Mouse (Mus musculus) G1E-ER4 (cell line): ENCODE results near the gene Clic3. TPM values are rescaled to one million over a fixed set of nuclear protein-coding genes. Genes with fewer than 3 reads are reported as not detected.

Experiments used
- GATA1 ChIP-seq: IDR thresholded peaks from one replicate; pipeline ENCODE4 v1.8.0; 2012; ENCODE audit warnings: low read length, inconsistent platforms
- polyA plus RNA-seq: library from polyadenylated mRNA; stranded (reverse); fragments of >175 nt; gene quantifications from 2 replicates; pipeline ENCODE4 v1.2.3, GENCODE M21; 2012

Clic3 gene
- polyA plus RNA-seq, 1 experiment: not detected

- no peak for TF ChIP-seq GATA1
Measured at GRCm38 (mm10) chr2:25492988-25493387, 36.4 kb downstream of the Clic3 start.

DNA sequence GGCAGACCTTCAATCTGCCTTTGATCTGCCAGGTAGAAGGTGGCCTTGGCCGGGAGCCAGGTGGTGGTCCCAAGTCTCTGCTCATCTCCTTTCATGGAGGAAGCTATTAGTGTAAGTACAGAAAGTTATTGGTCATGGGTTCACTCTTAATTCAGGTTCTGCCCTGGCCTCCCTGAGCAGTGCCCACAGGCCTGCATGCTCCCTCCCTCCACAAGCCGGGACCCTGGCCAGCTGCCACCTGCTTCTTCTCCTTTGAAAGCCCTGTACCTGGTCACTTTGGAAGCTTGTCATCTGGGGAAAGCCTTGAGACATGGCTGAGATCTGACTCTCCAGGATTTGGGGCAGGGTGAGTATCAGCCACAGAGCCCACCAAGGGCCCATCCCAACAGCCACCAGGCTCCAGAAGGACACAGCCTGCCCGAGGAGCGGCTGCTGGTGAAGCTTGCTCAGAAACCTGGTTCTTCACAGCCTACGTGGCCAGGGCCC is 36.9 kb downstream of the Clic3 start, which contains the start of gene Lcn12:
Lcn12 (minus strand) TSS at position 436 of the 486 bp plus-strand sequence.
- no peak for TF ChIP-seq GATA1

- TF ChIP-seq GATA1: no peak
Measured at GRCm38 (mm10) chr2:25496462-25496861, 39.8 kb downstream of the Clic3 start.

DNA sequence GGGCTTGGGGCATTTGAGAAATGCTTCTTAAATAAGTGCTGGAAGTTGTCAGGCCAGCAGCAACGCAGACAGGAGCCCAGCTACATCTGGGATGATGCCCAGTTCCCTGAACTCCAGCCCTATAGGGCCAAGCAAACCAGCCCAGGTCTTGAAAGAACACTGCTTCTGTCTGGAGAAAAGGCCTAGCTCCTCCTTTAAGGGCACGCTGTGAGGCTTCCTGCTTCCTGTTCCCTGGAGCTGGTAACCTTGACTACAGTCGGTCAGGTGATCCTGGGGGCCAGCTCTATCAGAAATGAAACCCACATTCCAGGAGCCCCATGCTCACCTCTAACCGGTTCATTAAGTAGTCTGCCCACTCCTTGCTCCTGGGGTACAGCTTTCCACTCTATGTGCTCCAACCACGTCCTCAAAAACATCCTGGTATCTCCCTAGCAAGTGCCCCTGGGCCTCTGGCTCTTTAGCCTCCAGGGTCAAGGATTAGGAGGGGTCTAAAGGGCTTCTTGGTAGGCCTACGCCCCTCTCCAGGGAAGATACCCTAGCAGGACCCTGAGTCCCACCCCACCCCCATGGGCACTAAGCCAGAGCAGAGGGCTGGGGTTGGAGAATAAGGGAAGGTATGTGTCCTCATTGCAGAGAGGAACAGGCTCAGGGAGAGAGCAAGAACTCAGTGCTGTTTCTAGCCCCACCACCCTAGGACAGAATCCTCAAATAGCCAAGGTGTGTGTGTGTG is 41.4 kb downstream of the Clic3 start:
- no peak for TF ChIP-seq GATA1

DNA sequence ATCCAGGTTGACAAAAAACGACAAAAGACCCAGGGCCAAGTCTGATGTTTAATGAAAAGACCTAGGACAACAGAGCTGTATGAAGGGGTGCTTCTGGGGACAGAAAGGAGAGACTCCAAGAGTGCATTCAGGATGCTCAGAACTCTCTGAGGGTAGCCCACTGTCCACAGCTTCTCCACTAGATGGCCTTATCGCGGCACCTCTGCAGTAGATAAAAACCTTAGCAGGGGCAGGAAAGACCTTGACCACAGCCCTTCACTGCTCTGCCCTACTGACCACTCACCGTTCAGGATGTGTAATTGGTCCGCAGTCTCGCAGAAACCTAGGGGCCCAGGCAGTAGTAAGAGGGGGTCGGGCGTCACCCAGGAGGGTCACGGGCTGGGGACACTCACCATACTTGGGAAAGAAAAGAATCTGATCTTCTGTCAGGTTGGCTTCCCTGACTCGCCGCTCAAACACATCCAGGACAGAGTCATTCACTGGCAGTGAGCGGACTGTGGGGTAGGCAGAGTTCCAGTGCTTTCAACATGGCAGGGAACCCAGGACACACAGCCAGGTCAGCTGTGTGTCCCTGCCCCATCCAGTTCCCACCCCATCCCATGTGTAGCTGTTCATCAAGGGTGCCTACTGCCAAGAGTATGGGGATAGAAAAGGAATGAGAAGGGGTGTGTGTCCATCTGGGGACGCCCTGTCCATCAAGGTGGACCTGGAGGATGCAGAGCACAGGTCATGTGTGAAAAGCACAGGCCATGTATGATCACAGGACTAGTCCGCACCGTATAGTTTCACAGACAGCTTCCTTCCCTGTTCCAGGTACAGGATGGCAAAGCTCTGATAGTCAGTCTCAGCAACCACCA is 42.2 kb downstream of the Clic3 start:
- no peak for TF ChIP-seq GATA1

DNA sequence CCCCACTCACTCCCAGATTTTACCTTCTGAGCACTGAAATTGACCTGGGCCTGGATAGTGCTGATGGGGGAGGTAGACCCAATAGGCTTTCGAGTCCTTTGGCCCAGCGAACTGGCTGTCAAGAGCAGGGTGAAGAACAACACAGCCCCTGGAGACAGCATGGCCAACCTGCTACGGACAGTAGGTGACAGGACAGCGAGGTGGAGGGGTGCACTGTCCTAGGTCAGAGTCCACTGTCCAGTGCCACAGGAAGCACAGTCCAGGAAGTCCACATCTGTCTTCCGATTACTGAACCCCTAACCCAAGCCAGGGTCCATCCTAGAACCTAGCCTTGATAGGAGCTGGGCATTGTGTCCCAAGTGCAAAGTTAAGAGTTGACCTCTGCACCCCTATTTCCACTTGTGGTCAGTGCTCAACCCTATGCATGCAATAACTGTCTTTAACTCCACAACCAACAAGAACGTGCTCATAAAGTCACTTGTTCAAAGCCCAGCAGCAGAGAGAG is 43.5 kb downstream of the Clic3 start:
- no peak for TF ChIP-seq GATA1

- no peak for TF ChIP-seq GATA1
Measured at GRCm38 (mm10) chr2:25500576-25501405, 44.2 kb downstream of the Clic3 start, which contains the start of gene Fbxw5. Gene Fbxw5, plus strand, starts transcription at chr2:25500750.

- no peak for TF ChIP-seq GATA1
Measured at GRCm38 (mm10) chr2:25501593-25502486, 45.2 kb downstream of the Clic3 start, which contains the start of gene C8g. Gene C8g, minus strand, starts transcription at chr2:25501719.

DNA sequence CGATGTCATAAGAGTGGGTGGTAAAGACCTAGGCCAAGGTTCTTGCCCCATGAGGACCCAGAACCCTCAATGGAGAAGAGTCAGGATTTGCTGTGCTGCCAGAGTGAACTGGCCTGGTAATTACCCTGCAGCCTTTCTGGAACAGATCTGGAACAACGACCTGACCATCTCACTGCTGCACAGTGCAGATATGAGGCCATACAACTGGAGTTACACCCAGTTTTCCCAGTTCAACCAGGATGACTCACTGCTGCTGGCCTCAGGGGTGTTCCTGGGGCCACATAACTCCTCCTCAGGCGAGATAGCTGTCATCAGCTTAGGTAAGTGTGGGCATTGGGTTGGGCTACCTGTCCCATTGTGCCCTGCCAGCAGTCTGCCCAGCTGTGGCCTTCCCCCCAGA is 46.1 kb downstream of the Clic3 start:
- TF ChIP-seq GATA1: no peak

GRCm38 (mm10) chr2:25504538-25504937 is 47.9 kb downstream of the Clic3 start:
- no peak for TF ChIP-seq GATA1

GRCm38 (mm10) chr2:25505000-25505399 is 48.4 kb downstream of the Clic3 start:
- no peak for TF ChIP-seq GATA1

DNA sequence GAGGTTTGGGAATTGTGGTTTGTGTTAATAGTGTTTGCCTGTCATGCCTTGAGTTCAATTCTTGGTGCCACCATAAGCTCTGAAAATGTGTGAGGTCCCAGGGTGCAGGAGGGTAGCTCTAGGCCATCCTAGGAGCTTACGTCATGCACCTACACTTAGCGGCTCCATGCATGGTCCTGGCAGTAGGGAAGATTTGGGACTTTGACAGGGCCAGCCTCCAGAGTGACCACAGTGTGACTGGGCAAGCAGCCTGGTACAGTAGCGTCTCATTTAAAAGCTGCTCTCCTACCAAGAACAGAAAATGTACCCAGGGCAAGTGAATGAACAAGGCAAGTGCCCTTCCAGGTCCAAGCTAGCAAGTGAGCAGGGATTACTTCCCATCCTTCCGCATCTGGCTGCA is 49.2 kb downstream of the Clic3 start:
- TF ChIP-seq GATA1: no peak

DNA sequence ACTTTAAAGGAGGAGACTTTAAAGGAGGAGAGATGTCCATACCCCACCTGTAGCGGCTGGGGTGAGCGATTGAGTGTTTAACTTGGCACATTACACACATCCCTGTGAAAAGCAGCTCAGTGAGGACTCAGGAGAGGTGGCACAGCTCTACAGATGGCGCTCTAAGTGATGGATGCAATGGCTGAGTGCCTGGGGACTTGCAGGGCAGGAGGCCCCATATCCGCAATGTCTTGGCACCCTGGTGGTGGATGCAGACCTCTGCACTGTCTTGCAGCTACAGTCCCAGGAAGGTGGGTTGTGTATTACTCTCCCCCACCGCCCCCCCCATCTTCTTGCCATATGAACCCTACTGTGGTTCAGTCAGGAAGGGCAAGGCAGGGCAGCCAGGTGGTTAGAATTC is 50.3 kb downstream of the Clic3 start:
- no peak for TF ChIP-seq GATA1

Other genes with a start within 250 kb of the Clic3 start
- gene Nelfb, start 245.3 kb upstream of the Clic3 start, polyA plus RNA-seq: 26.4 and 34.1 TPM in 2 replicates
- not detected in 2 replicates for gene Stpg3, start 242.2 kb upstream of the Clic3 start, polyA plus RNA-seq
- gene Fam166a, start 238.1 kb upstream of the Clic3 start, polyA plus RNA-seq: 0.09 TPM in 1 of 2 replicates, not detected in the other
- 462 and 587 TPM in 2 replicates for gene Tubb4b, start 232.1 kb upstream of the Clic3 start, polyA plus RNA-seq
- not detected in 2 replicates for gene Slc34a3, start 222.5 kb upstream of the Clic3 start, polyA plus RNA-seq
- 0.04 and 0.10 TPM in 2 replicates for gene Rnf224, start 220.1 kb upstream of the Clic3 start, polyA plus RNA-seq
- 23.1 and 29.3 TPM in 2 replicates for gene Rnf208, start 214.6 kb upstream of the Clic3 start, polyA plus RNA-seq
- gene Cysrt1, start 214.4 kb upstream of the Clic3 start, polyA plus RNA-seq: not detected in 2 replicates
- 0.97 and 2.3 TPM in 2 replicates for gene AL732309.1, start 210.0 kb upstream of the Clic3 start, polyA plus RNA-seq
- gene Tmem203, start 201.4 kb upstream of the Clic3 start, polyA plus RNA-seq: 11.3 and 16.5 TPM in 2 replicates
- 56.1 and 69.7 TPM in 2 replicates for gene Tprn, start 194.2 kb upstream of the Clic3 start, polyA plus RNA-seq
- gene Ssna1, start 184.4 kb upstream of the Clic3 start, polyA plus RNA-seq: 196 and 198 TPM in 2 replicates
- 25.4 and 26.3 TPM in 2 replicates for gene Anapc2, start 184.4 kb upstream of the Clic3 start, polyA plus RNA-seq
- gene Tmem210, start 168.7 kb upstream of the Clic3 start, polyA plus RNA-seq: not detected in 2 replicates
- gene Lrrc26, start 166.9 kb upstream of the Clic3 start, polyA plus RNA-seq: not detected in 2 replicates
- gene Grin1, start 137.7 kb upstream of the Clic3 start, polyA plus RNA-seq: 0.09 and 0.18 TPM in 2 replicates
- gene Man1b1, start 124.5 kb upstream of the Clic3 start, polyA plus RNA-seq: 18.5 and 26.0 TPM in 2 replicates
- 5.0 and 7.6 TPM in 2 replicates for gene Dpp7, start 100.5 kb upstream of the Clic3 start, polyA plus RNA-seq
- 36.3 and 46.3 TPM in 2 replicates for gene Uap1l1, start 91.2 kb upstream of the Clic3 start, polyA plus RNA-seq
- gene Sapcd2, start 84.5 kb upstream of the Clic3 start, polyA plus RNA-seq: 139 and 187 TPM in 2 replicates
- not detected in 2 replicates for gene Entpd2, start 61.0 kb upstream of the Clic3 start, polyA plus RNA-seq
- gene Npdc1, start 57.5 kb upstream of the Clic3 start, polyA plus RNA-seq: not detected in 2 replicates
- gene Fut7, start 33.6 kb upstream of the Clic3 start, polyA plus RNA-seq: not detected in 2 replicates
- gene Abca2, start 28.1 kb upstream of the Clic3 start, polyA plus RNA-seq: 9.2 and 9.9 TPM in 2 replicates
- gene Paxx, start 4.3 kb downstream of the Clic3 start, polyA plus RNA-seq: 39.7 and 40.3 TPM in 2 replicates
- gene Ptgds, start 13.2 kb downstream of the Clic3 start, polyA plus RNA-seq: not detected in 2 replicates
- not detected in 2 replicates for gene Lcn12, start 37.1 kb downstream of the Clic3 start, polyA plus RNA-seq
- 25.8 and 49.8 TPM in 2 replicates for gene Fbxw5, start 43.9 kb downstream of the Clic3 start, polyA plus RNA-seq
- 0.08 and 0.18 TPM in 2 replicates for gene C8g, start 44.9 kb downstream of the Clic3 start, polyA plus RNA-seq
- gene Traf2, start 90.1 kb downstream of the Clic3 start, polyA plus RNA-seq: 5.5 and 9.3 TPM in 2 replicates
- 682 and 940 TPM in 2 replicates for gene Edf1, start 101.0 kb downstream of the Clic3 start, polyA plus RNA-seq
- 0.52 and 0.69 TPM in 2 replicates for gene Mamdc4, start 118.0 kb downstream of the Clic3 start, polyA plus RNA-seq
- gene Phpt1, start 118.4 kb downstream of the Clic3 start, polyA plus RNA-seq: 3.2 and 4.9 TPM in 2 replicates
- gene Ajm1, start 124.9 kb downstream of the Clic3 start, polyA plus RNA-seq: 0.09 and 0.13 TPM in 2 replicates
- gene Rabl6, start 151.7 kb downstream of the Clic3 start, polyA plus RNA-seq: 86.8 and 89.3 TPM in 2 replicates
- gene Ccdc183, start 160.8 kb downstream of the Clic3 start, polyA plus RNA-seq: not detected in 2 replicates
- not detected in 2 replicates for gene Tmem141, start 165.2 kb downstream of the Clic3 start, polyA plus RNA-seq
- gene Fcna, start 171.2 kb downstream of the Clic3 start, polyA plus RNA-seq: not detected in 2 replicates
- not detected in 2 replicates for gene Lcn8, start 196.3 kb downstream of the Clic3 start, polyA plus RNA-seq
- not detected in 2 replicates for gene Lcn5, start 201.1 kb downstream of the Clic3 start, polyA plus RNA-seq
- not detected in 2 replicates for gene Lcn6, start 219.9 kb downstream of the Clic3 start, polyA plus RNA-seq
- gene Lcn10, start 225.9 kb downstream of the Clic3 start, polyA plus RNA-seq: not detected in 2 replicates
- not detected in 2 replicates for gene Obp2a, start 243.2 kb downstream of the Clic3 start, polyA plus RNA-seq
- gene Bmyc, start 249.9 kb downstream of the Clic3 start, polyA plus RNA-seq: not detected in 2 replicates